Mouse (Mus musculus): Measurements from ENCODE around the gene Zfp143. TPM values are rescaled to one million over a fixed set of nuclear protein-coding genes. Genes with fewer than 3 reads are reported as not detected.
"Not testable (repeated sequence)": the region's sequence is repeated elsewhere in the genome, so short reads cannot be mapped to it uniquely, and the experiment has no call there.

The Zfp143 gene
- polyA plus RNA-seq, 1 experiment, result 13.8 TPM

DNA sequence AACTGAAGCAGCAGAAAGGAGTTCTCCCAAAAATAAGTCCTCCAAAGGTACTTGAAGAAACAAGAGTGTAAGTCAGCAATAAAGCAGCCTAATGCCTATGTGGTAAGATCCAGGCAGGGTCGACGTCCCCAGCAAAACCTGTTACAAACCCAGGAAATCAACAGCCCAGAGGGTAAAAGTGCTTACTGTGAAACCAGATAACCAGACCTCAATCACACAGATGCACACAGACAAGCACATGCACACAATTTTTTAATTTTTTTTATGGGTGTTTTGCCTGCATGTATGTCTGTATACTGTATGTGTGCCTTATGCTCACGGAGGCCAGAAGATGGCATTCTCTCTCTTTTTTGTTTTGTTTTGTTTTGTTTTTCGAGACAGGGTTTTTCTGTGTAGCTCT is 35.3 kb downstream of the Zfp143 start:
- no peak overlapping the region for H3K4me3 ChIP-seq (ENCODE audit: low read depth, low read length)
- no peaks in the 10 kb centered on the region for H3K27me3 ChIP-seq (ENCODE audit: control insufficient read depth, insufficient read depth, low read length)
- H3K27ac ChIP-seq (ENCODE audit: insufficient read depth, low read depth, low read length), result no peak overlapping the region
- 51% methylated on average over 4 of the region's 4 CpGs for WGBS
- TF ChIP-seq POLR2A (IDR thresholded peaks at IDR 0.05; ENCODE audit: low read depth, low read length) (no peak), CTCF (IDR thresholded peaks at IDR 0.05; ENCODE audit: extremely low read depth, insufficient read length, insufficient replicate concordance, low read depth, low read length) (no peak)
- peaks cover 15% of the 10 kb centered on the region; the same call in 1 of the 2 replicates for H3K4me1 ChIP-seq (ENCODE audit: control insufficient read depth, insufficient read depth, insufficient read length, low read length)
- peaks cover 25% of the 10 kb centered on the region for H3K36me3 ChIP-seq (ENCODE audit: control insufficient read depth, insufficient read depth, low read length)

DNA sequence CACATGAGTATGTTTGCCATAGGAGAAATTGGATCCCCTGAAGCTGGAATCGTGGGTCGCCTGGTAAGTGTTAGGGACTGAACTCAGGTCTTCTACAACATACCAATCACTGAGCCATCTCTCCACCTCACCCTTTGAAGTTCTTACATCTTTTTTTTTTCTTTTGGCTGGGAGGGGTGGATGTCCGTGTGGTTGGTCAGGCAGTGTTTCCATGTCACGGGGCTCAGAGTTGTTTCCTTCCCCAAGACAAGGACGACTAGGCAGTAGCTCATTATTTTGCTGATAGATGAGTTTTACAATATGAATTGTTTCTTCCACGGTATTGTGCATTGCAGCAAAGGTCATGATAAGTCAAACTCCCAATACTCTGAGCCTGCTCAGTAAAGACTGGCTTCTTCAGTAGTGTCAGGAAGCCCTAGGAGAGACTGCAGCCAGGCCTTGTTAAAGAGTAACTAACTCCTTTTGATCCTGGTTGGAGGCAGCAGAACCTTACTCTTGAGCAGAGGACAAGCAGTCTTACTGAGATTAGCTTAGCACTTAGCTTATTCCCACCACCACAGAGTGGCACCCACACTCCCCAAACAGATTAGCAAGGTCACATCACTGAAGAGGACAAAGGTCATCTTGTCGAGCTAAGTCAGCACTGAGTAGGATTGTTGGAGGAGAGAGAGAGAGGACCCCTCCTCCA is 36.2 kb downstream of the Zfp143 start:
- Histone ChIP-seq H3K4me3 (ENCODE audit: low read depth, low read length) (no peak overlapping the region), H3K27ac (ENCODE audit: insufficient read depth, low read depth, low read length) (peak overlapping the region; percentile 80), H3K4me1 (ENCODE audit: control insufficient read depth, insufficient read depth, insufficient read length, low read length) (peaks cover 15% of the 10 kb centered on the region; the same call in 1 of the 2 replicates), H3K36me3 (ENCODE audit: control insufficient read depth, insufficient read depth, low read length) (peaks cover 19% of the 10 kb centered on the region), H3K27me3 (ENCODE audit: control insufficient read depth, insufficient read depth, low read length) (no peaks in the 10 kb centered on the region)
- no peak for TF ChIP-seq POLR2A (IDR thresholded peaks at IDR 0.05; ENCODE audit: low read depth, low read length)
- no peak for TF ChIP-seq CTCF (IDR thresholded peaks at IDR 0.05; ENCODE audit: extremely low read depth, insufficient read length, insufficient replicate concordance, low read depth, low read length)
- 16% methylated on average over 7 of the region's 7 CpGs for WGBS

DNA sequence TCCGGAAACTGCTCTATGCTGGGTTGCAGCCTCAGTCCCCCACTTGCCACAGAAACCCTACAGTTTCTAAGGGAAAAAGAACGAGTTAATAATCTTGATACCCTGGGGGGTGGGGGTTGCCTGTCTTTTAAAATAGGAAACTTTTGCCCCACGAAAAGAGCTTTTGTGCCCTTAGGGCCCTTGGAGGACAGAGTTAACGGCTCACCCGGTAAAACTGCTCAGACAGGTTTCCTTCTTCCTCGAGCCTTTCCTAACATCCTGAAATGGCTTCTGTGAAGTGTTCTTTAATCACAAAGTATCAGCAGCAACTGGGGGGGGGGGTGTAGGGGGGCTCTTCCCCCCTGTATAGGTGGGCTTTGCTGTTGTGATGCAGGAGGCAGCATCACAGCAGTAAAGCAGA is 39.8 kb downstream of the Zfp143 start:
- Histone ChIP-seq H3K27ac (ENCODE audit: insufficient read depth, low read depth, low read length) (no peak overlapping the region), H3K4me1 (ENCODE audit: control insufficient read depth, insufficient read depth, insufficient read length, low read length) (peaks cover 14% of the 10 kb centered on the region; the same call in 1 of the 2 replicates), H3K27me3 (ENCODE audit: control insufficient read depth, insufficient read depth, low read length) (no peaks in the 10 kb centered on the region), H3K4me3 (ENCODE audit: low read depth, low read length) (no peak overlapping the region), H3K36me3 (ENCODE audit: control insufficient read depth, insufficient read depth, low read length) (0 out of 2 replicates have a peak, but pooled peaks cover 2% of the 10 kb centered on the region)
- TF ChIP-seq CTCF (IDR thresholded peaks at IDR 0.05; ENCODE audit: extremely low read depth, insufficient read length, insufficient replicate concordance, low read depth, low read length) (no peak), POLR2A (IDR thresholded peaks at IDR 0.05; ENCODE audit: low read depth, low read length) (no peak)
- WGBS, result 39% methylated on average over 6 of the region's 6 CpGs

DNA sequence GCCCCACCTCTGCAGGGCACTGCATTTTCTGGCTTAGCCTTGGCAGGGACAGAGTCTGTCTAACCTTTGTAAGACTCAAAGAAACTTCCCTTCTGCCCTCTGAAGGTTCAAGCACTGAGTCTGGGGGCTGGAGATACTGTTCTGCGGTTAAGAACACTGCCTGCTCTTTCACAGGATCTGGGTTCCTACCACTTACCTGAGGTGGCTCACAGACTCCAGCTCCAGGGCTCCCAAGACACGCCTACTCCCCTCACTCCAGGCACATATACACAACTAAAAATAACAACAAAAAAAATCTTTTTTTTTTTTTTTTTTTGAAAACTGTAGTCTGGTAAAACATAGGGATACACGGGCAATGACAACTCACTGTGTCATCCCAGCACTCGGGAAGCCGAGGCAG is 40.2 kb downstream of the Zfp143 start:
- Histone ChIP-seq H3K4me1 (ENCODE audit: control insufficient read depth, insufficient read depth, insufficient read length, low read length) (peaks cover 14% of the 10 kb centered on the region; the same call in 1 of the 2 replicates), H3K27ac (ENCODE audit: insufficient read depth, low read depth, low read length) (no peak overlapping the region), H3K4me3 (ENCODE audit: low read depth, low read length) (no peak overlapping the region), H3K36me3 (ENCODE audit: control insufficient read depth, insufficient read depth, low read length) (0 out of 2 replicates have a peak, but pooled peaks cover 1% of the 10 kb centered on the region), H3K27me3 (ENCODE audit: control insufficient read depth, insufficient read depth, low read length) (no peaks in the 10 kb centered on the region)
- WGBS, result 75% methylated on average over 5 of the region's 5 CpGs
- no peak for TF ChIP-seq POLR2A (IDR thresholded peaks at IDR 0.05; ENCODE audit: low read depth, low read length)
- TF ChIP-seq CTCF (IDR thresholded peaks at IDR 0.05; ENCODE audit: extremely low read depth, insufficient read length, insufficient replicate concordance, low read depth, low read length), result no peak

DNA sequence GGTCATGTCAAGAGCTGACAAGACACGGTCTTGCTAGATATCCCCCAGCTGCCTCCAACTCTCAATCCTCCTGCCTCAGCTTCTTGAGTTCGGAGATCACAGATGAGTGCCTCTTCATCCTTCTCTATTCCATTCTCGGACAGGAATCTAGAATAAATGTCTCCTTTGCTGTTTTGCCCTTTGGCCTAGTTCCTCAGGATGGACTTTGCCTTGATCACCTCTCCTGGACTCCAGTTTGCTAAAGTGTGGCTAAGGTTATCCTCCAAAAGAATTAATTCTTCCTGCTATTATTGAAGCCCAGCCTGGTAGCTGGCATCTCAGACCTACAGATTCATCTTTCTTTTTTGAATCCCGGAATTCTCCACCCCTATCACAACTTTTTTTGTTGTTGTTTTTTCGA is 44.0 kb downstream of the Zfp143 start:
- H3K36me3 ChIP-seq (ENCODE audit: control insufficient read depth, insufficient read depth, low read length), result no peaks in the 10 kb centered on the region
- WGBS, result 72% methylated on average over 5 of the region's 5 CpGs
- H3K27me3 ChIP-seq (ENCODE audit: control insufficient read depth, insufficient read depth, low read length), result no peaks in the 10 kb centered on the region
- H3K27ac ChIP-seq (ENCODE audit: insufficient read depth, low read depth, low read length), result no peak overlapping the region
- no peak overlapping the region for H3K4me3 ChIP-seq (ENCODE audit: low read depth, low read length)
- H3K4me1 ChIP-seq (ENCODE audit: control insufficient read depth, insufficient read depth, insufficient read length, low read length), result peaks cover 7% of the 10 kb centered on the region; the same call in 1 of the 2 replicates
- no peak for TF ChIP-seq POLR2A (IDR thresholded peaks at IDR 0.05; ENCODE audit: low read depth, low read length)
- TF ChIP-seq CTCF (IDR thresholded peaks at IDR 0.05; ENCODE audit: extremely low read depth, insufficient read length, insufficient replicate concordance, low read depth, low read length), result no peak

DNA sequence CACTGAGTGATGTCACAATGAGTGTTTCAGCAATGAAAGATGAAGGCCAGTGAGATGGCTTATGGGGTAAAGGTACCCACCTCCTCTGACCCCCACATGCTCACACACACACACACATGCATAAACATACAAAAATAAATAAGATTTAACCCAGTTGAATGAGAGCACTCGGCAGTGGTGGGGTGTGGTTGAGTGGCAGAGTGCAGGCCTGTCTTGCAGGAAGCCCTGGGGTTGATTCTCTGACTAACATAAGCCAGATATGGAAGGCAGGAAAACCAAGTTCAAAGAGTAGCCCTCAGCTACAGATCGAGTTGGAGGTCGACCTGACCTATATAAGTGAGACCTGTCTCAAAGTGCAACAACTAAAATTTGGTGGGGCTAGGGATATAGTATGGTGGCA is 45.6 kb downstream of the Zfp143 start:
- no peak overlapping the region for H3K27ac ChIP-seq (ENCODE audit: insufficient read depth, low read depth, low read length)
- peaks cover 7% of the 10 kb centered on the region; the same call in 1 of the 2 replicates for H3K4me1 ChIP-seq (ENCODE audit: control insufficient read depth, insufficient read depth, insufficient read length, low read length)
- H3K4me3 ChIP-seq (ENCODE audit: low read depth, low read length), result no peak overlapping the region
- 39% methylated on average over 3 of the region's 3 CpGs for WGBS
- no peaks in the 10 kb centered on the region for H3K27me3 ChIP-seq (ENCODE audit: control insufficient read depth, insufficient read depth, low read length)
- no peaks in the 10 kb centered on the region for H3K36me3 ChIP-seq (ENCODE audit: control insufficient read depth, insufficient read depth, low read length)
- TF ChIP-seq POLR2A (IDR thresholded peaks at IDR 0.05; ENCODE audit: low read depth, low read length) (no peak), CTCF (IDR thresholded peaks at IDR 0.05; ENCODE audit: extremely low read depth, insufficient read length, insufficient replicate concordance, low read depth, low read length) (no peak)

DNA sequence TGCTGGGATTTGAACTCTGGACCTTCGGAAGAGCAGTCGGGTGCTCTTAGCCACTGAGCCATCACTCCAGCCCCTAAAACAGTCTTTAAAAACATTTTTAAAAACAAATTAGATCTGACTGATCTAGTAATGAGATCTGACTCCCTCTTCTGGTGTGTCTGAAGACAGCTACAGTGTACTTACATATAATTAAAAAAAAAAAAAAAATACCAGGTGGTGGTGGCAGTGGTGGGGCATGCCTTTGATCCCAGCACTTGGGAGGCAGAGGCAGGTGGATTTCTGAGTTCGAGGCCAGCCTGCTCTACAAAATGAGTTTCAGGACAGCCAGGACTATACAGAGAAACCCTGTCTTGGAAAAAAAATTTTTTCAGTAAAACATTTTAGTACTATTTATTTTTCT is 47.5 kb downstream of the Zfp143 start:
- H3K27me3 ChIP-seq (ENCODE audit: control insufficient read depth, insufficient read depth, low read length); H3K36me3 ChIP-seq (ENCODE audit: control insufficient read depth, insufficient read depth, low read length); H3K4me3 ChIP-seq (ENCODE audit: low read depth, low read length); H3K27ac ChIP-seq (ENCODE audit: insufficient read depth, low read depth, low read length); H3K4me1 ChIP-seq (ENCODE audit: control insufficient read depth, insufficient read depth, insufficient read length, low read length): not testable (repeated sequence)
- WGBS, result 75% methylated on average over 3 of the region's 3 CpGs
